Mouse (Mus musculus): Measurements from ENCODE around the gene Gpx3. TPM values are rescaled to one million over a fixed set of nuclear protein-coding genes. Genes with fewer than 3 reads are reported as not detected.

Gpx3 gene
- polyA plus RNA-seq, 1 experiment from 2014 or later: 535 TPM

GRCm38 (mm10) chr11:54917461-54917860 is 15.2 kb downstream of the Gpx3 start:
- DNase-seq (ENCODE audit: low spot score): no peak
- H3K36me3 ChIP-seq (ENCODE audit: insufficient read depth, low read length): peaks cover 36% of the 10 kb centered on the region
- WGBS: 82% methylated on average over 7 of the region's 7 CpGs

GRCm38 (mm10) chr11:54918273-54918672 is 16.0 kb downstream of the Gpx3 start:
- Histone ChIP-seq H3K27me3 (replicated peaks; ENCODE audit: insufficient read depth, low read length) (no peaks in the 10 kb centered on the region), H3K9ac (replicated peaks; ENCODE audit: low read depth) (no peak overlapping the region), H3K27ac (ENCODE audit: low read length) (no peak overlapping the region), H3K4me2 (replicated peaks; ENCODE audit: low read depth, low read length) (no peak overlapping the region), H3K4me1 (ENCODE audit: insufficient read depth, low read depth, low read length) (no peaks in the 10 kb centered on the region), H3K36me3 (ENCODE audit: insufficient read depth, low read length) (peaks cover 41% of the 10 kb centered on the region), H3K4me3 (ENCODE audit: low read depth, low read length) (no peak overlapping the region), H3K9me3 (ENCODE audit: low read length) (no peaks in the 10 kb centered on the region)
- TF ChIP-seq CTCF (IDR thresholded peaks at IDR 0.05) (peak; percentile 57), EP300 (IDR thresholded peaks at IDR 0.05) (no peak)
- ATAC-seq (no peak), DNase-seq (ENCODE audit: low spot score) (no peak)
- 93% methylated on average over 4 of the region's 4 CpGs for WGBS

More at GRCm38 (mm10) chr11:54917461-54917860, 15.2 kb downstream of the Gpx3 start:
- H3K4me3 ChIP-seq (ENCODE audit: low read depth, low read length): no peak overlapping the region
- TF ChIP-seq EP300 (IDR thresholded peaks at IDR 0.05): no peak
- no peak overlapping the region for H3K4me2 ChIP-seq (replicated peaks; ENCODE audit: low read depth, low read length)
- no peak for ATAC-seq
- no peaks in the 10 kb centered on the region for H3K9me3 ChIP-seq (ENCODE audit: low read length)
- H3K27me3 ChIP-seq (replicated peaks; ENCODE audit: insufficient read depth, low read length): no peaks in the 10 kb centered on the region
- H3K4me1 ChIP-seq (ENCODE audit: insufficient read depth, low read depth, low read length): no peaks in the 10 kb centered on the region
- H3K27ac ChIP-seq (ENCODE audit: low read length): no peak overlapping the region
- no peak overlapping the region for H3K9ac ChIP-seq (replicated peaks; ENCODE audit: low read depth)

- no peak for ATAC-seq
- TF ChIP-seq CTCF (IDR thresholded peaks at IDR 0.05) (no peak), EP300 (IDR thresholded peaks at IDR 0.05) (no peak)
- Histone ChIP-seq H3K4me1 (ENCODE audit: insufficient read depth, low read depth, low read length) (no peaks in the 10 kb centered on the region), H3K27me3 (replicated peaks; ENCODE audit: insufficient read depth, low read length) (no peaks in the 10 kb centered on the region), H3K9ac (replicated peaks; ENCODE audit: low read depth) (no peak overlapping the region), H3K27ac (ENCODE audit: low read length) (no peak overlapping the region), H3K36me3 (ENCODE audit: insufficient read depth, low read length) (peaks cover 37% of the 10 kb centered on the region), H3K4me3 (ENCODE audit: low read depth, low read length) (no peak overlapping the region), H3K4me2 (replicated peaks; ENCODE audit: low read depth, low read length) (no peak overlapping the region), H3K9me3 (ENCODE audit: low read length) (no peaks in the 10 kb centered on the region)
- no peak for DNase-seq (ENCODE audit: low spot score)
- 61% methylated on average over 11 of the region's 11 CpGs for WGBS
Measured at GRCm38 (mm10) chr11:54920127-54920972, 18.1 kb downstream of the Gpx3 start.

- Histone ChIP-seq H3K4me3 (ENCODE audit: low read depth, low read length) (no peak overlapping the region), H3K9me3 (ENCODE audit: low read length) (no peaks in the 10 kb centered on the region), H3K4me1 (ENCODE audit: insufficient read depth, low read depth, low read length) (no peaks in the 10 kb centered on the region), H3K27me3 (replicated peaks; ENCODE audit: insufficient read depth, low read length) (no peaks in the 10 kb centered on the region), H3K9ac (replicated peaks; ENCODE audit: low read depth) (no peak overlapping the region), H3K4me2 (replicated peaks; ENCODE audit: low read depth, low read length) (no peak overlapping the region), H3K27ac (ENCODE audit: low read length) (peak overlapping the region; percentile 26; the same call in 1 of the 2 replicates), H3K36me3 (ENCODE audit: insufficient read depth, low read length) (peaks cover 42% of the 10 kb centered on the region)
- DNase-seq (ENCODE audit: low spot score) (no peak), ATAC-seq (no peak)
- WGBS: 59% methylated on average over 6 of the region's 6 CpGs
- TF ChIP-seq CTCF (IDR thresholded peaks at IDR 0.05): no peak
- TF ChIP-seq EP300 (IDR thresholded peaks at IDR 0.05): no peak
Measured at GRCm38 (mm10) chr11:54920973-54921580, 18.8 kb downstream of the Gpx3 start.

- peak; percentile 24; the same call in 1 of the 2 replicates for ATAC-seq
- no peak overlapping the region for H3K4me3 ChIP-seq (ENCODE audit: low read depth, low read length)
- H3K27me3 ChIP-seq (replicated peaks; ENCODE audit: insufficient read depth, low read length): no peaks in the 10 kb centered on the region
- H3K36me3 ChIP-seq (ENCODE audit: insufficient read depth, low read length): peaks cover 39% of the 10 kb centered on the region
- TF ChIP-seq EP300 (IDR thresholded peaks at IDR 0.05): no peak
- no peak for TF ChIP-seq CTCF (IDR thresholded peaks at IDR 0.05)
- peak overlapping the region; percentile 38; the same call in 1 of the 2 replicates for H3K27ac ChIP-seq (ENCODE audit: low read length)
- 49% methylated on average over 7 of the region's 7 CpGs for WGBS
- no peaks in the 10 kb centered on the region for H3K9me3 ChIP-seq (ENCODE audit: low read length)
- peak; percentile 35 for DNase-seq (ENCODE audit: low spot score)
- no peaks in the 10 kb centered on the region for H3K4me1 ChIP-seq (ENCODE audit: insufficient read depth, low read depth, low read length)
- no peak overlapping the region for H3K9ac ChIP-seq (replicated peaks; ENCODE audit: low read depth)
- no peak overlapping the region for H3K4me2 ChIP-seq (replicated peaks; ENCODE audit: low read depth, low read length)
Measured at GRCm38 (mm10) chr11:54921798-54922197, 19.5 kb downstream of the Gpx3 start.

- no peak for ATAC-seq
- H3K27ac ChIP-seq (ENCODE audit: low read length): no peak overlapping the region
Measured at GRCm38 (mm10) chr11:54922488-54922887, 20.2 kb downstream of the Gpx3 start.

More at GRCm38 (mm10) chr11:54922488-54922887, 20.2 kb downstream of the Gpx3 start:
- no peak for DNase-seq (ENCODE audit: low spot score)
- Histone ChIP-seq H3K4me2 (replicated peaks; ENCODE audit: low read depth, low read length) (no peak overlapping the region), H3K9ac (replicated peaks; ENCODE audit: low read depth) (no peak overlapping the region), H3K36me3 (ENCODE audit: insufficient read depth, low read length) (peaks cover 38% of the 10 kb centered on the region), H3K27me3 (replicated peaks; ENCODE audit: insufficient read depth, low read length) (no peaks in the 10 kb centered on the region), H3K4me3 (ENCODE audit: low read depth, low read length) (no peak overlapping the region), H3K9me3 (ENCODE audit: low read length) (no peaks in the 10 kb centered on the region), H3K4me1 (ENCODE audit: insufficient read depth, low read depth, low read length) (no peaks in the 10 kb centered on the region)
- 86% methylated on average over 3 of the region's 3 CpGs for WGBS
- no peak for TF ChIP-seq EP300 (IDR thresholded peaks at IDR 0.05)
- no peak for TF ChIP-seq CTCF (IDR thresholded peaks at IDR 0.05)
